Mouse (Mus musculus): ENCODE data around the gene Trp53i13.

Gene Trp53i13

GRCm38 (mm10) chr11:77492311-77492871 lies 23.4 kb downstream of the Trp53i13 start:
- in situ Hi-C loops (cut with MboI, MseI), result no loop called here

GRCm38 (mm10) chr11:77491502-77492291 lies 24.1 kb downstream of the Trp53i13 start:
- in situ Hi-C loops (cut with MboI, MseI), result no loop called here

GRCm38 (mm10) chr11:77491123-77491501 lies 24.7 kb downstream of the Trp53i13 start:
- in situ Hi-C loops (cut with MboI, MseI), result no loop called here

- in situ Hi-C loops (cut with MboI, MseI), result no loop called here
These were observed 25.3 kb downstream of the Trp53i13 start for GRCm38 (mm10) chr11:77490451-77490850.

GRCm38 (mm10) chr11:77489591-77490235 lies 26.1 kb downstream of the Trp53i13 start, which contains the start of gene Ankrd13b:
Ankrd13b (minus strand) TSS chr11:77489678.
- in situ Hi-C loops (cut with MboI, MseI), result no loop called here

GRCm38 (mm10) chr11:77488771-77489581 lies 26.8 kb downstream of the Trp53i13 start:
- in situ Hi-C loops (cut with MboI, MseI), result no loop called here

GRCm38 (mm10) chr11:77486798-77487197 lies 29.0 kb downstream of the Trp53i13 start:
- in situ Hi-C loops (cut with MboI, MseI), result no loop called here

GRCm38 (mm10) chr11:77485229-77485628 lies 30.6 kb downstream of the Trp53i13 start:
- in situ Hi-C loops (cut with MboI, MseI), result no loop called here

- in situ Hi-C loops (cut with MboI, MseI), result no loop called here
These were observed 32.1 kb downstream of the Trp53i13 start for GRCm38 (mm10) chr11:77483510-77484255.

- in situ Hi-C loops (cut with MboI, MseI), result no loop called here
These were observed 32.7 kb downstream of the Trp53i13 start for GRCm38 (mm10) chr11:77483043-77483442.

GRCm38 (mm10) chr11:77476895-77477294 lies 38.9 kb downstream of the Trp53i13 start:
- in situ Hi-C loops (cut with MboI, MseI), result no loop called here

- in situ Hi-C loops (cut with MboI, MseI), result no loop called here
These were observed 39.6 kb downstream of the Trp53i13 start for GRCm38 (mm10) chr11:77476216-77476615.

- in situ Hi-C loops (cut with MboI, MseI), result no loop called here
These were observed 43.0 kb downstream of the Trp53i13 start for GRCm38 (mm10) chr11:77472775-77473174.

- in situ Hi-C loops (cut with MboI, MseI), result no loop called here
These were observed 44.4 kb downstream of the Trp53i13 start for GRCm38 (mm10) chr11:77471407-77471806.

- in situ Hi-C loops (cut with MboI, MseI), result loop anchor here (5.0 kb wide), 1 partner anchor 366 kb away; no protein-coding TSS in a partner anchor
These were observed 47.4 kb downstream of the Trp53i13 start for GRCm38 (mm10) chr11:77468397-77468796.

- in situ Hi-C loops (cut with MboI, MseI), result loop anchor here (5.0 kb wide), 1 partner anchor 365 kb away; no protein-coding TSS in a partner anchor
These were observed 48.0 kb downstream of the Trp53i13 start for GRCm38 (mm10) chr11:77467784-77468183.

GRCm38 (mm10) chr11:77467157-77467556 lies 48.6 kb downstream of the Trp53i13 start:
- in situ Hi-C loops (cut with MboI, MseI), result loop anchor here (5.0 kb wide), 1 partner anchor 365 kb away; no protein-coding TSS in a partner anchor

GRCm38 (mm10) chr11:77466544-77466943 lies 49.2 kb downstream of the Trp53i13 start:
- in situ Hi-C loops (cut with MboI, MseI), result loop anchor here (5.0 kb wide), 1 partner anchor 364 kb away; no protein-coding TSS in a partner anchor

GRCm38 (mm10) chr11:77465111-77465510 lies 50.7 kb downstream of the Trp53i13 start:
- in situ Hi-C loops (cut with MboI, MseI), result loop anchor here (5.0 kb wide), 1 partner anchor 363 kb away; no protein-coding TSS in a partner anchor

- in situ Hi-C loops (cut with MboI, MseI), result loop anchor here (5.0 kb wide), 1 partner anchor 362 kb away; no protein-coding TSS in a partner anchor
These were observed 51.1 kb downstream of the Trp53i13 start for GRCm38 (mm10) chr11:77464684-77465083.

- in situ Hi-C loops (cut with MboI, MseI), result no loop called here
These were observed 52.0 kb downstream of the Trp53i13 start for GRCm38 (mm10) chr11:77463786-77464185.
